Mouse (Mus musculus): Measurements from ENCODE around the gene Polr2e. TPM values are rescaled to one million over a fixed set of nuclear protein-coding genes. Genes with fewer than 3 reads are reported as not detected.

The Polr2e gene
- total RNA-seq, 1 experiment, result 293 TPM

DNA sequence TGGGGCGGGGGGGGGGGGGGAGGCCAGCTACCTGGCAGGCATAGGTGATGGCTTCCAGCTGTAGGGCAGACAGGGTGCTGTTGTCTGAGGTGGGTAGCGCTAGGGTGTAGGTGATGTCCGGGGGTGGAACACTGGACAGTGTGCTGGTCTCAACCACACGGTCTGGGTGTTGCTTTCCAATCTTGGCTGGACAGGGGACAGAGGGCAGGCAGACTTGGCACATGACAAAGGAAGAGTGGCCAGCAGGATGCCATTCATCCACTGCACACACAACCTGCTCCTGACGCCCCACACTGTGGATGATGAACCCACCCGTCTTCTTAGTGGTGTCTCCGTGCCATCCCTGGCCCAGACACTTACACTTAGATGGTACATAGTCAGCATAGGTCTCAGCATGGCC, 29.7 kb upstream of the Polr2e start:
- Histone ChIP-seq H3K27ac (ENCODE audit: insufficient read depth, low read depth, low read length, poor library complexity, severe bottlenecking) (no peak overlapping the region), H3K4me1 (ENCODE audit: control insufficient read depth in 2 of 2, insufficient read depth in 2 of 2, low read length in 2 of 2, poor library complexity in 1 of 2) (peaks cover 2 to 11% of the 10 kb centered on the region in 2 experiments; a peak in 2 of 4 replicates), H3K36me3 (ENCODE audit: control insufficient read depth, insufficient read depth, low read length, poor library complexity, severe bottlenecking) (peaks cover 28% of the 10 kb centered on the region; the same call in 1 of the 2 replicates), H3K9ac (ENCODE audit: insufficient read depth, low read depth, low read length, poor library complexity, severe bottlenecking) (no peak overlapping the region), H3K9me3 (ENCODE audit: control insufficient read depth, insufficient read depth, low read depth, low read length) (no peaks in the 10 kb centered on the region), H3K4me3 (ENCODE audit: insufficient read depth in 1 of 2, low read depth in 1 of 2, low read length in 2 of 2, poor library complexity in 1 of 2, severe bottlenecking in 1 of 2) (no peak overlapping the region)
- TF ChIP-seq MAFK (IDR thresholded peaks at IDR 0.05; ENCODE audit: insufficient read depth, low read depth, low read length), result no peak
- no peak for TF ChIP-seq ZC3H11A (IDR thresholded peaks at IDR 0.05; ENCODE audit: borderline replicate concordance, low read depth, low read length)
- no peak for TF ChIP-seq CHD2 (IDR thresholded peaks at IDR 0.05; ENCODE audit: low read depth, low read length)
- no peak for TF ChIP-seq ZNF384 (IDR thresholded peaks at IDR 0.05; ENCODE audit: low read depth, low read length)
- no peak for TF ChIP-seq HCFC1 (IDR thresholded peaks at IDR 0.05; ENCODE audit: borderline replicate concordance, insufficient read depth, low read length)
- DNase-seq (ENCODE audit: low read depth, low spot score), result no peak
- in situ Hi-C loops (cut with MboI; ENCODE audit: low sequenced_read_pairs in 2 of 2, unreplicated experiment in 2 of 2), result no loop called here

DNA sequence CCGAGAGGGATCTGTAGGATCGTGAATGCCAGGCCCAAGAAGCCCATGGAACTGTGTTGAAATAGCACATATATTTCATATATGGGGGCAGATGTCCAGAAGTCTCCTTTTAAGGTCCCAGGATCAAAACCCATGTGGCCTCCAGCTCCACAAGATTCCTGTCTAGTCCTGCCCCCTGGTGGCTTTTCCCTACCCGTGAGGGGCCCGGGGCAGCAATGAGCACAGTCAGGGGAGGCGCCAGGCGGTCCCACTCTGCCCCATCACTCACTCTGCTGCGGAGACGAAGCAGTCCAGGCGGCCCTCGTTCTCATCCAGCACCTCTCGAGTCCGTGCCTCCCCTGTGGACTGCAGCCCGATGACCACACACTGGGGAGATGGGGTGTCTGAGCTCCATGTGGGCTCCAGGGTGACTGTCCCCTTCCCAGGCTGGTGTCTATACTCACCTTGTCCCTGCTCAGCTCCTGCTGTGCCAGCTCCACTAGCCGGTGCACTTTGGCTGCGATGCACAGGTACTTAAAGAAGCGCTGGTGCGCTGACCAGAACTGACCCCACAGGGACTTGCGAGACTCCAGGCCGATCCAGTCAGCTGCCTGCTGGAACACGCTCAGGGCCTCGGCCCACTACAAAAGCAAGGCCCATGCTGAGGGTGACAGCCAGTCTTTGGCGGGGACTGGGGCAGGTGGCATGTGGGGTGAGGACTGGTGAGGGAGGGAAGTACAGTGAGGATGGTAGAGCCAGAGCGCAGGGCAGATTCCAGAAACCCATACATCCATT, 24.5 kb upstream of the Polr2e start:
- no peak for DNase-seq (ENCODE audit: low read depth, low spot score)
- no peak overlapping the region for H3K4me3 ChIP-seq (ENCODE audit: insufficient read depth in 1 of 2, low read depth in 1 of 2, low read length in 2 of 2, poor library complexity in 1 of 2, severe bottlenecking in 1 of 2)
- H3K27ac ChIP-seq (ENCODE audit: insufficient read depth, low read depth, low read length, poor library complexity, severe bottlenecking), result no peak overlapping the region
- peaks cover 0 to 4% of the 10 kb centered on the region in 2 experiments; a peak in 1 of 4 replicates for H3K4me1 ChIP-seq (ENCODE audit: control insufficient read depth in 2 of 2, insufficient read depth in 2 of 2, low read length in 2 of 2, poor library complexity in 1 of 2)
- no peak overlapping the region for H3K9ac ChIP-seq (ENCODE audit: insufficient read depth, low read depth, low read length, poor library complexity, severe bottlenecking)
- peaks cover 49% of the 10 kb centered on the region; the same call in 1 of the 2 replicates for H3K36me3 ChIP-seq (ENCODE audit: control insufficient read depth, insufficient read depth, low read length, poor library complexity, severe bottlenecking)
- H3K9me3 ChIP-seq (ENCODE audit: control insufficient read depth, insufficient read depth, low read depth, low read length), result no peaks in the 10 kb centered on the region
- in situ Hi-C loops (cut with MboI; ENCODE audit: low sequenced_read_pairs in 2 of 2, unreplicated experiment in 2 of 2), result no loop called here
- TF ChIP-seq HCFC1 (IDR thresholded peaks at IDR 0.05; ENCODE audit: borderline replicate concordance, insufficient read depth, low read length) (no peak), ZC3H11A (IDR thresholded peaks at IDR 0.05; ENCODE audit: borderline replicate concordance, low read depth, low read length) (no peak), MAFK (IDR thresholded peaks at IDR 0.05; ENCODE audit: insufficient read depth, low read depth, low read length) (no peak), CHD2 (IDR thresholded peaks at IDR 0.05; ENCODE audit: low read depth, low read length) (no peak), ZNF384 (IDR thresholded peaks at IDR 0.05; ENCODE audit: low read depth, low read length) (no peak)

DNA sequence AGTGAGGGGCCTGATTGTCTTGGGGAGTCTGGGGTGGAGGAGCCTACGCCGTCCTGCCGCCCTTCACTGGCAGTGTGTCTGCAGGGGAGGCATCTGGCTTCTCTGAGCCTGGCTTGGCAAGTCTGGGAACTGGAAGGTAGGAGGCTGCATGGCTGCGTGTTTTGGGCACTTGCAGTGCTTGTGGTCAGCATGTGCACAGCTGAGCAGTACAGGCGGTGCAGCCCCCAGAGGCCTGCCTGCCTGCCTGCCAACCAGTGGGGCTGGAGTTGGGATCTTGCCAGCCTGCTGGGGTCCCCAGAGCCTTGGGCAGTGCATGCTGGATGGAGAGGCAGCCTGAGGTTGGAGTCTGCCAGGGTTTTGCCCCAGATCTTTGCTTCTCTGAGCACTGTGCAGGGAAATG, 23.5 kb upstream of the Polr2e start:
- no peak for TF ChIP-seq MAFK (IDR thresholded peaks at IDR 0.05; ENCODE audit: insufficient read depth, low read depth, low read length)
- TF ChIP-seq ZC3H11A (IDR thresholded peaks at IDR 0.05; ENCODE audit: borderline replicate concordance, low read depth, low read length), result no peak
- TF ChIP-seq ZNF384 (IDR thresholded peaks at IDR 0.05; ENCODE audit: low read depth, low read length), result no peak
- no peak for TF ChIP-seq CHD2 (IDR thresholded peaks at IDR 0.05; ENCODE audit: low read depth, low read length)
- no peak for TF ChIP-seq HCFC1 (IDR thresholded peaks at IDR 0.05; ENCODE audit: borderline replicate concordance, insufficient read depth, low read length)
- Histone ChIP-seq H3K9ac (ENCODE audit: insufficient read depth, low read depth, low read length, poor library complexity, severe bottlenecking) (no peak overlapping the region), H3K4me3 (ENCODE audit: insufficient read depth in 1 of 2, low read depth in 1 of 2, low read length in 2 of 2, poor library complexity in 1 of 2, severe bottlenecking in 1 of 2) (no peak overlapping the region), H3K4me1 (ENCODE audit: control insufficient read depth in 2 of 2, insufficient read depth in 2 of 2, low read length in 2 of 2, poor library complexity in 1 of 2) (peaks cover 0 to 9% of the 10 kb centered on the region in 2 experiments; a peak in 2 of 4 replicates), H3K36me3 (ENCODE audit: control insufficient read depth, insufficient read depth, low read length, poor library complexity, severe bottlenecking) (peaks cover 55% of the 10 kb centered on the region; the same call in 1 of the 2 replicates), H3K9me3 (ENCODE audit: control insufficient read depth, insufficient read depth, low read depth, low read length) (no peaks in the 10 kb centered on the region), H3K27ac (ENCODE audit: insufficient read depth, low read depth, low read length, poor library complexity, severe bottlenecking) (no peak overlapping the region)
- no peak for DNase-seq (ENCODE audit: low read depth, low spot score)
- in situ Hi-C loops (cut with MboI; ENCODE audit: low sequenced_read_pairs in 2 of 2, unreplicated experiment in 2 of 2), result no loop called here

DNA sequence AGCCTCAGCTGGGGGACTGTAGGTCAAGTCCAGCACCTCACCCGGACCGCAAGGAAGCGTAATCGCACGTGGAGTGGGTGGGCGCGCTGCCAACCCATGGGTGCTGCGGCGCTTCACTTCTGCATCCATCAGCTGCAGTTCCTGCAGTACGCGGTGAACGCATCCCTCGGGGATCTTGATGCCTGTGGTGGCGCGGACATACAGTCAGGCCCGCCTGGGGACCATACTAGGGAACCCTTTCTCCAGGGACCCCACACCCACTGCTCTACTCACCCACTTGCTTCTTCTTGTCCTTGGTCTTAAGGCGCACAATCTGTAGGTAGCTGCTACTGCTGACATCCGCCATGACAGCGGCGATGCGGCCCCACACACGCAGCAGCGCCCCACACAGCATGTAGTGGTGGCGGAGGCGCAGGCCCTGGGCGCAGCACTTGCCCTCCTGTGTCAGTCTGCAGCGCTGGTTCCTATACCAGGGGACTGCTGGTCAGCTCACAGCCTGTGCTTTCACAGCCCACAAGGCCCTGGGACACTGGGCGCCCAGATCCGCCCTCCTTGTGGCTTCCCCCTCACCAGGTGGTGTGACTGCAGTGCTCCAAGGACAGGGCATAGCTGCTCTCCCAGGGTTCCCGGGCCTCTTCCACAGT, 18.2 kb upstream of the Polr2e start:
- DNase-seq (ENCODE audit: low read depth, low spot score), result no peak
- TF ChIP-seq ZNF384 (IDR thresholded peaks at IDR 0.05; ENCODE audit: low read depth, low read length), result no peak
- TF ChIP-seq CHD2 (IDR thresholded peaks at IDR 0.05; ENCODE audit: low read depth, low read length), result no peak
- no peak for TF ChIP-seq HCFC1 (IDR thresholded peaks at IDR 0.05; ENCODE audit: borderline replicate concordance, insufficient read depth, low read length)
- no peak for TF ChIP-seq ZC3H11A (IDR thresholded peaks at IDR 0.05; ENCODE audit: borderline replicate concordance, low read depth, low read length)
- TF ChIP-seq MAFK (IDR thresholded peaks at IDR 0.05; ENCODE audit: insufficient read depth, low read depth, low read length), result no peak
- H3K9me3 ChIP-seq (ENCODE audit: control insufficient read depth, insufficient read depth, low read depth, low read length), result no peaks in the 10 kb centered on the region
- peaks cover 0 to 14% of the 10 kb centered on the region in 2 experiments; a peak in 3 of 4 replicates for H3K4me1 ChIP-seq (ENCODE audit: control insufficient read depth in 2 of 2, insufficient read depth in 2 of 2, low read length in 2 of 2, poor library complexity in 1 of 2)
- H3K27ac ChIP-seq (ENCODE audit: insufficient read depth, low read depth, low read length, poor library complexity, severe bottlenecking), result peak overlapping the region; percentile 3; the same call in 1 of the 2 replicates
- H3K9ac ChIP-seq (ENCODE audit: insufficient read depth, low read depth, low read length, poor library complexity, severe bottlenecking), result peak overlapping the region; percentile 29
- peaks cover 58% of the 10 kb centered on the region for H3K36me3 ChIP-seq (ENCODE audit: control insufficient read depth, insufficient read depth, low read length, poor library complexity, severe bottlenecking)
- peak overlapping the region; percentile 10 to 47; a peak in 3 of 4 replicates for H3K4me3 ChIP-seq (ENCODE audit: insufficient read depth in 1 of 2, low read depth in 1 of 2, low read length in 2 of 2, poor library complexity in 1 of 2, severe bottlenecking in 1 of 2)
- in situ Hi-C loops (cut with MboI; ENCODE audit: low sequenced_read_pairs in 2 of 2, unreplicated experiment in 2 of 2), result no loop called here
